Mouse (Mus musculus) adrenal gland, adult 8-10 months (tissue): ENCODE measurements at regions not wholly inside any gene's neighbourhood (a gene's known extent, or its start where the extent isn't known, plus 50 kb on each side); places are given as distances from the start of the nearest gene placed in this dataset.

ENCODE experiments used
- DNase-seq: peaks from one replicate; pipeline ENCODE4 v3.0.0; 2022

DNA sequence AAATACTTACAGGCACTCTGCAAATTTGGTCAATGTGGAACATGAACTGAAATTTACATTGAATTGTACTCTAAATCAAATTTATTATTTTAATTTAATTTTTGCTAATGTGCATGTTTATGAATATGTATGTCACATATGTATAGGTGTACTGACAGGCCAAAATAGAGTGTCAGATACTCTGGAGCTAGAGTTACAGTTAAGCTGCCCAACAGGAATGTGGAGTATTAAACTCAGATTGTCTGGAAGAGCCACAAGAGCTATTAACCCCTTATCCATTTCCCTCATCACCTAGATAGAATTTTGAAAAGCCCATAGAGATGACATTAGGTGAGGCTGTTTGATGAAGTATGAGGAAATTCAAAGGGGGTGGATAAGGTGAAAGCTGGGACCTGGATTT, 607.5 kb upstream of the Dpp10 start:
- DNase-seq = no peak

DNA sequence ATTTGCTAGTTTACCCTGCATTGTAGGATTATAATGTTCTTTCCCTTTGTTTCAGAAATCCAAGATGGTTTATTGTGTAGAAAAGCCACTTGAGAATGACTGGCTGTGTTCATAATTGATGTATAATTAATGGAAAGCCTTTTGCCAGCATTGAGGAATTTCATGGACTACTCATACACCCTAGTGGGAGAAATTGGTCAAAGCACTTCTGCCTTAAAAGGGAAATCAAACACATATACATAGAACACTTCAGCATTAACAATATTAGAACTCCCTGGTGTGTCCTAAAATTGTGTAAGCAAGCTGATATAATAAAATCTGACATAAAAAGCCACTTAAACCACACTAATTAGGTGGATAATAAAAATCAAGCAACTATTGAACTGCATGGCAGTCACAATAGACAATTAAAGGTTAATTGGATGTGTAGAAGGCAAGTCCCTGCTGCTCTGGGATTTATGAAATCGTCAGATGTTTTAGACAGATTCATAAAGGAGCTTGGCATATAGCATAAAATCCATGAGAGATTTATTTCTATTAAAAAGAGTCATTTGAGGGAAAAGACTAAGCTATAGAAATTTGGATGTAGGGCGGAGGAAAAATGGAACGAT, 607.0 kb upstream of the Dpp10 start:
- no peak for DNase-seq

DNA sequence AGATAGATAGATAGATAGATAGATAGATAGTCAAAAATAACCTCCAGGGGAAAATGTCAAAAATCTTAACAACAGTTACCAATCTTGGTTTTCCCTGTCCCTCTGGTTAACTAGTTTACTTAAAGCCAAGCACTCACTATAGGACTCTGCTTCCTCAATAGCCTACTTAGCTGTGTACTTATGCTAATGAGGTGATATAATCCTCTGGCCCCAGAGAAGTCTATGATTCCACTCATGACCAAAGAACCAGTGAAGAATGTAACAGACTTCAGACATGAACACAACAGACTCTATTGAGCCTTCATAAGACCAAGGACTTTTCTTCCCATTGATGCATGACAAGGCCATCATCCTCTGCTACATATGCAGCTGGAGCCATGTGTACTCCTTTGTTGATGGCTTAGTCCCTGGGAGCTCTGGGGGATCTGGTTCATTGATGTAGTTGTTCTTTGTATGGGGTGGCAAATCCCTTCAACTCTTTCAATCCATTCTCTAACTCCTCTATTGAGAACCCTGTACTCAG, 589.9 kb upstream of the Dpp10 start:
- no peak for DNase-seq

DNA sequence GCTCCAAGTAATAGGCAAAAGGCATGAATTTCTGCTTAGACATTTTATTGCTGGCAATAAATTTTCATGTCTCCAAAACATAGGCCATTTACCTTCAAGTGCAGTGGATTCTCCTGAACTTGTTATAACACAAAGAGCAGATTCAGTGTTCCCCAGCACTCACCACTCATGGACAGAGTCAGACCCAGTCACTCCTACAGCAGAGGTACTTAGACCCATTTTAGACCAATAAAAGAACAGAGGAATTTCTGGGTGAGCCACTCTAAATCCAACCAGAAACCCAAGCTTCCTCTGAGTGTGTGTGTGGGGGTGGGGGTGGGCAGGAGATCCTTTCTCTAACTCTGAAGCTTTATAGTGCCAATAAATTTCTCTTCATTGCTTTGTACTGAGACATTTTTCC, 584.7 kb upstream of the Dpp10 start:
- no peak for DNase-seq

DNA sequence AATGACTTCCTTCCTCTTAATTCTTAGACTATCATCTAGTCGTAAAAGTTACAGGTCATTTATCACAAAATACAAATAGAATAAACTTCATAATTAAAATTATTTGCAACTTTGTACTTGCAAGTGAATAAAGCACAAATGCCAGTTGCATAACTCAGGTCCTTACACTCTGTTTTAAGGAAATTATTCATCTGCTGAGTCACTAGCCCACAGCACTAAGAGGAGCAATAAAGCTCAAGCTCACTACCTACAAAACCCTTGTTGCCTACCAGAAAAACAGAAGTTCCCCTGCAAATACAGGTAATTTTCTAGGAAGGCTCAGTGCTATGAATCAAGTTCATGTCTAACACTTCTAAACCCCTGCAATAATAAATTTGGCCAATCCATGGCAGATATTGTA, 539.3 kb upstream of the Dpp10 start:
- no peak for DNase-seq
